Mouse (Mus musculus) adrenal gland, adult 18-20 months (tissue): ENCODE measurements around the gene BC035947. TPM values are rescaled to one million over a fixed set of nuclear protein-coding genes. Genes with fewer than 3 reads are reported as not detected.
"Not testable (repeated sequence)": the region's sequence is repeated elsewhere in the genome, so short reads cannot be mapped to it uniquely, and the experiment has no call there.

Experiments
- DNase-seq, 2 experiments: peaks; one replicate each; pipeline ENCODE4 v3.0.0; 2021 to 2022; ENCODE audit warnings: low spot score in 2 of 2
- long read RNA-seq, 2 experiments: library from polyadenylated mRNA; stranded (forward); transcript quantifications; one replicate each; pipeline ENCODE4 v2.0.0; 2021
- total RNA-seq, 2 experiments: library from RNA; stranded (reverse); gene quantifications; 1 replicate in 1 of 2; 2 replicates in 1 of 2; pipeline ENCODE4 v1.2.3; 2021

The BC035947 gene
- total RNA-seq = under 1 TPM; 0.23 to 0.83 TPM
- long read RNA-seq, experiment 1, partial matches to known transcripts = 0 of 2 reads
- long read RNA-seq, experiment 1, other reads (novel, unspliced or antisense) = 1 of 2 reads
- long read RNA-seq, experiment 2 = 0 reads

- peak in 1 of 2 experiments; percentile 23 for DNase-seq
Measured at GRCm38 (mm10) chr1:78511621-78512160, at the start of gene BC035947. TSS of gene BC035947 (minus strand) at chr1:78512158.

- DNase-seq = no peak
Measured at GRCm38 (mm10) chr1:78554012-78554666, 42.2 kb upstream of the BC035947 start.

- no peak for DNase-seq
Measured at GRCm38 (mm10) chr1:78548961-78549360, 37.0 kb upstream of the BC035947 start.

- no peak for DNase-seq
Measured at GRCm38 (mm10) chr1:78546258-78546657, 34.3 kb upstream of the BC035947 start.

- not testable (repeated sequence) for DNase-seq
Measured at GRCm38 (mm10) chr1:78543631-78544030, 31.7 kb upstream of the BC035947 start.

- DNase-seq = no peak
Measured at GRCm38 (mm10) chr1:78539166-78539565, 27.2 kb upstream of the BC035947 start.

- DNase-seq = no peak
Measured at GRCm38 (mm10) chr1:78538396-78538795, 26.4 kb upstream of the BC035947 start.

- peak; percentile 16 to 45 for DNase-seq
Measured at GRCm38 (mm10) chr1:78537494-78538010, 25.6 kb upstream of the BC035947 start.

- DNase-seq = peak; percentile 73 to 82
Measured at GRCm38 (mm10) chr1:78536310-78537164, 24.6 kb upstream of the BC035947 start.

GRCm38 (mm10) chr1:78534428-78535150, 22.6 kb upstream of the BC035947 start:
- no peak for DNase-seq

GRCm38 (mm10) chr1:78532184-78532800, 20.3 kb upstream of the BC035947 start:
- no peak for DNase-seq

- no peak for DNase-seq
Measured at GRCm38 (mm10) chr1:78530500-78531215, 18.7 kb upstream of the BC035947 start.

GRCm38 (mm10) chr1:78529011-78529410, 17.1 kb upstream of the BC035947 start:
- DNase-seq = no peak

- no peak for DNase-seq
Measured at GRCm38 (mm10) chr1:78528356-78528755, 16.4 kb upstream of the BC035947 start.

GRCm38 (mm10) chr1:78525189-78525886, 13.4 kb upstream of the BC035947 start:
- DNase-seq = peak; percentile 58 to 62

- DNase-seq = no peak
Measured at GRCm38 (mm10) chr1:78518907-78519306, 6.9 kb upstream of the BC035947 start.

GRCm38 (mm10) chr1:78512756-78513155, 798 bp upstream of the BC035947 start:
- no peak for DNase-seq

GRCm38 (mm10) chr1:78510862-78511261, 1.1 kb downstream of the BC035947 start, which contains the start of gene Mogat1:
TSS of gene Mogat1 (plus strand) at chr1:78510991.
- DNase-seq = no peak

GRCm38 (mm10) chr1:78507137-78507536, 4.8 kb downstream of the BC035947 start:
- DNase-seq = no peak
